Mouse (Mus musculus): ENCODE results near the gene 2810004N23Rik.

The 2810004N23Rik gene

GRCm38 (mm10) chr8:124862321-124863162 is at the start of gene 2810004N23Rik, which contains the start of gene Gnpat:
TSS of gene 2810004N23Rik (minus strand) at chr8:124863120.
TSS of gene Gnpat (plus strand) at chr8:124863033.
- peak; percentile 92 to 93 for DNase-seq

GRCm38 (mm10) chr8:124911938-124912872 is 49.3 kb upstream of the 2810004N23Rik start:
- DNase-seq: no peak

DNA sequence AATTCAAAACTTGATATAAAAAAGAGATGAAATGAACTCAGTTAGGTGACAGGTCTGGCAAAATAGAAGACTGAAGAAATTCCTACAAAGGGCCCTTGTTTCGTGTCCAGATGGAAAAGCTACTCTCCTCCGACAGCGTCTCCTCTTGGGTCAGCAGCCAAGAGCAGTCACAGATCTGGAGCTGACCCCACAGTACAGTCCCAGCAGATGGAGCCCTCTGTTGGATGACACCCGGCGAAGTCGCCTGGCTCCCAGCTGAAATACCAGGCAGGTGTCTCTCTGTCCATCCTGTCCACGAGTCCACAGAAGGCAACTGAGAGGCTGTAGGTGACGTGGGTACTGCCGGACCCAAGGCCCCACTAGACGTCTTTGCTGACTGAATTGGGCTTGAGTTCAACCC is 47.4 kb upstream of the 2810004N23Rik start:
- peak; percentile 83 for DNase-seq

GRCm38 (mm10) chr8:124909936-124910335 is 47.0 kb upstream of the 2810004N23Rik start:
- DNase-seq: no peak

DNA sequence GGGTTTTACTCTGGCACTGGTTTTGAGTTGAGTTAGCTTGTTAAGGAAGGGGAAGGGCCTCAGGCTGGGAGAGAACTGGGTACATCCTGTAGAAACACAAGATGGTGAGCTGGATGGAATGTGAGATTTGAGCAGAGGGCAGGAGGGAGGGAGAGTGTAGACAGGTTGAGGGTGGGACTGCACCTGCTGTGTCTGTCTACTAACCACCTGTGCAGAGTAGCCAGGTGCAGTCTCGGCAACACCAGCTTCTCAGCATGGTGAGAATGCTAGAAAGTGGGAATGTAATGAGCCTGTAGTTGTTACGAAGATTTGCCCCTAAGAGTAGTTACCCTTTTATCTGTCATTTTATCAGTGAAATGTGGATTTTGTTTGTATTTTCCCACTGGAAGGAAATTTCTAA is 42.6 kb upstream of the 2810004N23Rik start:
- no peak for DNase-seq

DNA sequence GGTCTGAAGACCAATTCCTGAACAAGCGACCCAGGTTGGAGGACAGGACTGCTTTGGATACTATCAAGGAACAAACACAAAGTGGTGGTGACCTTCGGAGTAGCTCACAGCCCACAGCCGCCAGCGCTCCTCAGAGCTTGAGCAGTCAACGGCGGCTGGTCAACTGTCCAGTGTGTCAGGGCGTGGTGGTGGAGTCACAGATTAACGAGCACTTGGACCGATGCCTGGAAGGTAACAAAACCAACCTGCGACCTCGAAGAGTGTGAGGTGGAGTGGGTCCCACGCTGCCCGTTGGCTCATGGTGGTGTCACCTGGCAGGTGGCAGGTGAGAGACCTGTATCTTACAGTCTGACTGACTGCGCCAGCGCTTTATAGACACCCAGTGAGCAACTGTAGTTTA is 40.3 kb upstream of the 2810004N23Rik start:
- no peak for DNase-seq

DNA sequence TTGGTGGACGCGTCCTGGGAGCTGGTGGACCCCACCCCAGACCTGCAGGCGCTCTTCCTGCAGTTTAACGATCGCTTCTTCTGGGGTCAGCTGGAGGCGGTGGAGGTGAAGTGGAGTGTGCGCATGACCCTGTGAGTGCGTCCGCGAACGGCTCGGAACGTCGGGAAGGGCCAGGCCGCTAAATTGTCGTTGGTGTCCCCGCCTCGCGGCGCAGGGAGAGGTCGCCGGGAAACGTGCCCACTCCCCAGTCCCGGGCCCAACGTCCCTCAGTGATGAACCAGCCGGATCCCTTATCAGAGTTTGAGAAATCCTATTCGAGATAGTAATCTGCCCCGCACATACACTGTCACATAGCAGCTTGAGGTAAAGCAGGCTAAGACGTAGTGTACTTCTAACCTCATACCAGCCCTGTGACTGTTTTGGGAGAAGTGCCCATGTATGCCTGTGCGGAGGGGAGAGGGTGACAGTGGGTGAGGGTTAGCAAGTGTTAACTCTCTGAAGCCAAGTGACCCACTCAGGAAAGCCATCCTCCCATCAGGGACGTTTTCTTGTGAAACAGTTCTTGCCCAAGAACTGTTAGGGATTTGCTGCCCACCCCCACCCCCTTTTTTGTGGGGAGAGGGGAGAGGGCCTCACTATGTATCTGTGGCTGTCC is 35.5 kb upstream of the 2810004N23Rik start:
- no peak for DNase-seq

GRCm38 (mm10) chr8:124897386-124898250 is 34.7 kb upstream of the 2810004N23Rik start, which contains the start of the genes Exoc8 and Sprtn:
TSS of gene Exoc8 (minus strand) at chr8:124897705.
TSS of gene Sprtn (plus strand) at chr8:124897886.
- peak; percentile 98 to 99 for DNase-seq

DNA sequence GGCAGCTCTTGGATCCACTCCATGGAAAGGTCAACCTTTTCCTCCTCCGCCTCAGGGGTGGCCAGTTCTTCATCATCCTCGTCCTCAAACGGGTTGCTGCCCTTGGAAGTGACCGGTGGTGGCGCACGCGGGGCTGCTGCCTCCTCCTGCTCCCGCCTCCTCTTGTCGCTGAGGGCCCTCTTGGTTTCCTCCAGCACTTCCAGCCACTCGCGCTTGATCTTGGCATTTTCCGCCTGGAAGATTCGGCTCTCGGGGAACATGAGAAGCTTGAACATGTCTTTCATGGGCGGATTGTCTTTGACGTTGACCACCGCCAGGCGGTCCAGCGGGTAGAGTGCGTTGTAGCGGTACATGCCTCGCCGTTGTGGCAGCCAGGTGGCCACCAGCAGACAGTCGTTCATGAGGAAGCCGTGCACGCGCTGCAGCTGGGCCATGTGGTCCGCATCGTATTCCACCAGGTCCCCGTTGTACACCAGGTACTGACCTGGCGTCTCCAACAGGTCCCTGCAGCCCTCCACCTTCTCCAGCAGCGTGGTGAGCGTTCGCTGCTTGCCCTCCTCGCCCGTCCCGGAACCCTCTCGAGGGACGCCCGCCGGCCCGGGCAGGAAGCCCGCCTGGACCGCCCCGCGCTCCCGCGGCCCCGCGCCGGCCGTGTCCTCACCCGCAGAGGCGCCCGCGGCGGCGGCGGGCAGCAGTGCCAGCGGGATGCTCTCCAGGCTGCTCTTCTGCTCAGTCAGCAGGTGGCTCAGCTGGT is 33.9 kb upstream of the 2810004N23Rik start:
- peak; percentile 78 to 82 for DNase-seq

- peak; percentile 15 to 21 for DNase-seq
These were observed 33.2 kb upstream of the 2810004N23Rik start for GRCm38 (mm10) chr8:124896010-124896631.

DNA sequence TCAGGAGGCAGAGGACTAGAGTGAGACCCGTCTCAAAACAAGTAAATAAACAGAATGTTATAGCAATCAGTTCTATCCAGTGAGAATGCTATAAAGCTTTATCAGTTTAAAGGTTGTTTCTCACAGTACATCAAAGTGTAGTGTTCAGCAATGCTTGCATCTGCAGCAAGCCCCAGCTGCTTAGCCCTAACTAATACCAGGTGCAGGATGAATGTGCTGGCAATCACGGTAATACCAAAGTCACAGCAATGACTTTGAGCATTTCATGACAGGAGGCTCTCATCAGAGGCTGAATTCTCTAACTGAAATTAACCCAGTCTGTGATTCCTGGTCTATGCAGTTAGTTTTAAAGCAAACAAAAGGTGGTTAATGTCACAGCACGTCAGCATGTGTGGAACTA is 29.7 kb upstream of the 2810004N23Rik start:
- DNase-seq: no peak

DNA sequence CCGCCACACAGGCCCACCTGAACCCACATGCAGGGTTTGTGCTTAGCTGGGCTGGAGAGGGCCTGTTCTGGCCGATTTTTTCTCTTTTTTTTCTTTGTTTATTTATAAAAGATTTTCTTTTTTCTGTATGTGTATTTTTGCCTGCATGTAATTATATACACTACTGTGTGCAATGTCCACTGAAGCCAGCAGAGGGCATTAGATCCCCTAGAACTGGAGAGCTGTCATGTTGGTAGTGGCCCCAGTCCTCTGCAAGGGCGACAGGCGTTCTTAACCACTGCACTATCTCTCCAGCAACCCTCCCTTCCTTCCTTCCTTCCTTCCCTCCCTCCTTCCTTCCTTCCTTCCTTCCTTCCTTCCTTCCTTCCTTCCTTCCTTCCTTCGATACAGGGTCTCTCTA is 25.5 kb upstream of the 2810004N23Rik start:
- no peak for DNase-seq

GRCm38 (mm10) chr8:124878946-124879526 is 16.1 kb upstream of the 2810004N23Rik start:
- no peak for DNase-seq

DNA sequence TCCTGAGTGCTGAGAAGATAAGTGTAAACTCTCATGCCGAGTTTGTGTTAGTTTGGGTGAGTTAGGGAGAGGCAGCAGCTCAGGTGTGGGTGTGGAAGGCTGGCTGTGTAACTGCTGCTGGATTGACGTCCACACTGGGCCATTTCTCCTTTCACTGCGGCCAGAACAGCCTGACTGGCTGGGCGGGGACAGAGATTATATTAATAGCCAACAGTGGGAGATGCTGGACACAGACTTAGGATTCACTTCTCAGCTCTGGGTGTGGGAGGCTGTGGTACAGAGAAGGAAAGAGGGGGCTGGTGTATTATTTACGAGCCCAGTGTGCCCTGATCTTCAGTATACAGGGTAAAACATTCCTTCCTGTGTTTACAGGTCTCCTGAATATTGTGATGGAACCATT is 15.2 kb upstream of the 2810004N23Rik start:
- DNase-seq: no peak

GRCm38 (mm10) chr8:124872690-124873089 is 9.8 kb upstream of the 2810004N23Rik start:
- no peak for DNase-seq

GRCm38 (mm10) chr8:124872081-124872480 is 9.2 kb upstream of the 2810004N23Rik start:
- DNase-seq: no peak

DNA sequence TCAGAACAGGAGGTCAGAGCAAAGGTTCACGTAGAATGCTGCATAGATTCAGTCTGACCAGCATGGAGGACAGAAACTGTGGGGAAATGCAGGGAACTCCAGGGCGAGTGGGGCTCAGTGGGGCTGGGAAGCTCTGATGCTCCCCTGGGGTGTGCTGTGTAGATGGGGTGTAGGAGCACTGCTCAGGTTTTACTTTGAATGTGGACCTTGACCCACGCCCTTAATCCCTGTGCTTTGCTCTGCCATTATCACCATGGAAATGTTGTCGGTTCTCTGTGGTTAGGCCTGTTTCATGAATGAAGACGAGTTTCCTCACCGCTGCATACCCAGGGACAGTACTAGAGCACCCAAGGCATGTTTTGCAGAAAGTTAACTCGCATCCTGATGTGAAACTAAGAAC is 8.6 kb upstream of the 2810004N23Rik start:
- no peak for DNase-seq

DNA sequence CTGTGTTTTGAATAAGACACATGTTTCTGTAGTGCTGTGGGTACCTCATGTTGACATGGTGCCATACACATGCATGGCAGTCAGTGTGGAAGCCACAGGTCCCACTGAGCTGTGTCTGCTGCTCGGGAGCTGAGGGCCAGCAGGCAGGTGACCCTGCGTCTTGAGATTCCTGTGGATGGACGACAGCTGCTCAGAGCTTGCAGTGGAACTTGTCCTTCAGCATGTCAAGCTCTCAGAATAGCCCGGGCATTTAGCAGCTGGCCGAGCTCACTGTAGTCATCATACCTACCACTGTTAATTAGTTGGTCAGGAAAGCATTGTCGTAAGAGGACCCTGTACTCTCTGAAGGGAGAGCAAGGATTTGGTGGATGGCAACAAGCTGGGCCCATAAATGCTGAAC is 6.8 kb upstream of the 2810004N23Rik start:
- no peak for DNase-seq

DNA sequence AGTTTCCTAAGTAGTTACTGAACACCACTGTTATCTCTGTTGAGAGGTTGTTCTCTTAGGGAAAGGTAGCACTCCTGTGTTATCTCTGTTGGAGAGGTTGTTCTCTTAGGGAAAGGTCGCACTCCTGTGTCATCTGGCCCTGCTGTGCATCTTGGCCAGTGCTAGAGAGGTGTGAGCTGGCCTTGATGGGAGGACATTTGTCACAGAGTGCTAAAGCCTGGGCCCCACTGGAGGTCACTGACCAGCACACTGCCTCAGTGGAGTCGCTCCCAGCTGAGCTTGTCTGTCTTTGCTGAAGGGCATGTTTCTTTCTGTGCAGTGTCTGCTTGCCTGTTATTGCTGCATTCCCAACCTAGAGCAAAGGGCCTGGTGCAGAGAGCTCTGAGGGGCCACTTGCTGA is 4.2 kb upstream of the 2810004N23Rik start:
- no peak for DNase-seq

DNA sequence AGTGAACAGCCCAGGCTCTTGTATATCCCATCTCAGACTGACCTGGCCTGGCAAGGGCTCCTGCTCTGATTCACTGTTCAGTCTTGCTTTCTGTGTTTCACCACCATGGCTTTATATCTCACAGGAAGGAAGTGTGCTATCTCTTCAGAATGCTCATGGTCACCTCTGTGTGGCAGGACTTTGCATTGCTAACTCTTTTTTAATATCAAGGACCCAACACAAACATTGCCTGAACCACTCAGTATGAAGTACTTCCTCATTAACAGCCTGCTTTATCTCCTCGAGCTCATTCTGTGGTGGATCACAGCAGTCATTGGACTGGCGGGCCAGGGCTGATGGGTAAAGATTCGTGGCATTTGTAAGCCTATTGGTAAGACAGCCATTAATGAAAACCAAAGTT is 3.7 kb upstream of the 2810004N23Rik start:
- no peak for DNase-seq
